ENCODE assay signal across 8 mouse cellular contexts in the genomic region with DNA sequence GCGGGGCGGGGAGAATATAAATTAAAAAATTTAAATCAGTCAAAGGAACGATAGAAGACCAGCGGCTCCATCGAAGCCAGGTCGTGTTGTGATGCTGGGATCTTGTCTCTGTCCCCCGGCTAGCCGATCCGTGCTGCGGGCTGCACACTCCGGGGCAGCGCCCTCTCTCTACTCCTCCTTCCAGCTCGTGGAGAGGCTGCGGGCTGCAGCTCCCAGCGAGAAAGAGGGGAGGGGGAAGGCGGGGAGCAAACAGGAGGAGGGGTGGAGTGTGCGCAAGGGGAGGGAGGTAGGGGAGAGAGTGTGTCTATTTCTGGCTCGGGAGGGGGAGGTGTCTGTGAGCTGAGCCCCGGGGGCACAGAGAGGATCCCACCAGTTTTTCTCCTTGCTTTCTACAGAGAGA. TPM values are rescaled to one million over a fixed set of nuclear protein-coding genes. Genes with fewer than 3 reads are reported as not detected.
DNase-seq lines count a peak whose midpoint lies in the region.

No protein-coding gene starts in this region.

- DNase-seq in urinary bladder, postnatal 25 days (ENCODE audit: low spot score): peak; percentile 28
- DNase-seq in urinary bladder, adult 2 months (ENCODE audit: low spot score): no peak
- DNase-seq in forebrain, embryonic 10.5 days (ENCODE audit: extremely low spot score, low spot score): peak; percentile 59
- DNase-seq in heart, postnatal 14 days: peak; percentile 51 to 56
- peak; percentile 60 to 65 for DNase-seq in layer of hippocampus, postnatal 25 days (ENCODE audit: extremely low spot score in 1 of 2, low spot score in 1 of 2)
- peak; percentile 61 to 62 for DNase-seq in right cerebral cortex, postnatal 36 days (ENCODE audit: low spot score in 2 of 2)
- DNase-seq in spleen, adult 12 weeks (ENCODE audit: low spot score): no peak

- WGBS in forebrain, embryonic 10.5 days: 2% methylated on average over 18 of the region's 19 CpGs
- 14% methylated on average over 13 of the region's 19 CpGs for WGBS in macrophage (ENCODE audit: missing documents)

- peaks cover 73% of the 10 kb centered on the region for H3K4me1 ChIP-seq in forebrain, embryonic 10.5 days

- H3K79me2 ChIP-seq in macrophage (ENCODE audit: inconsistent target): peaks cover 35% of the 10 kb centered on the region

- no peaks in the 10 kb centered on the region for H3K9me3 ChIP-seq in forebrain, embryonic 10.5 days

- H3K27me3 ChIP-seq in forebrain, embryonic 10.5 days (ENCODE audit: poor library complexity, severe bottlenecking): peaks cover 40% of the 10 kb centered on the region

- peak overlapping the region; percentile 89 for H3K27ac ChIP-seq in forebrain, embryonic 10.5 days
- no peak overlapping the region for H3K27ac ChIP-seq in macrophage

- no peaks in the 10 kb centered on the region for H3K36me3 ChIP-seq in forebrain, embryonic 10.5 days (replicated peaks)
- no peaks in the 10 kb centered on the region for H3K36me3 ChIP-seq in macrophage (ENCODE audit: inconsistent target)

- intact Hi-C loops in heart, postnatal 14 days (cut with DNase I): no loop called here

- peak overlapping the region; percentile 65 for H3K4me3 ChIP-seq in forebrain, embryonic 10.5 days
- peak overlapping the region; percentile 22; the same call in 1 of the 2 replicates for H3K4me3 ChIP-seq in macrophage (ENCODE audit: inconsistent target)

RNA-seq across cellular contexts. Expression of a gene that starts 21.5 kb away (rescaled TPM):
- polyA plus RNA-seq in urinary bladder, adult 2 months (2012; rRNA removed): 25.0 and 40.9 TPM in 2 replicates
- polyA plus RNA-seq in forebrain, embryonic 10.5 days (2016; fragmentation: Nextera tagmentation; extraction: Ambion mirVana): 25.3 and 28.4 TPM in 2 replicates
- 10 to 100 TPM; 25.9 to 34.5 TPM for total RNA-seq in heart, postnatal 14 days (2021)
- total RNA-seq in layer of hippocampus, postnatal 25 days (2021): 10 to 100 TPM; 64.2 to 96.4 TPM
- total RNA-seq in macrophage (2018; cell fraction: chromatin; rRNA removed): 100 to 1,000 TPM in 23 of 26 experiments, 10 to 100 TPM in 3; 59.0 to 292 (median 135) TPM
- 10 to 100 TPM; 16.1 to 57.6 (median 32.9) TPM for total RNA-seq in macrophage (2018; cell fraction: cytosol; rRNA removed)
- total RNA-seq in macrophage (2018; cell fraction: nucleus; rRNA removed): 100 to 1,000 TPM in 6 of 26 experiments, 10 to 100 TPM in 20; 40.7 to 174 (median 60.5) TPM
- polyA plus RNA-seq in macrophage (2018): 23.0 to 33.0 TPM (median 24.1 TPM) in 3 replicates

Comparison
In these comparisons a context has a peak if more than half of its experiments do, and no peak if none do; other contexts are left out.
1. DNase-seq: peak in urinary bladder, postnatal 25 days (single experiment), forebrain, embryonic 10.5 days (single experiment), heart, postnatal 14 days (2 of 2), layer of hippocampus, postnatal 25 days (2 of 2) and right cerebral cortex, postnatal 36 days (2 of 2); none in urinary bladder, adult 2 months (single experiment) and spleen, adult 12 weeks (single experiment).